Comparison of ENCODE assay signal across 16 mouse cellular contexts in genomic region chr3:122422276-122422675, GRCm38 (mm10).
DNase-seq lines count a peak whose midpoint lies in the region; ATAC-seq and TF ChIP-seq lines count a peak whose summit lies in the region.
"Had no signal": no experiment of that assay in that cellular context is flagged by ENCODE, and none has a peak within 500 bp of the region (broad histone marks: within the 10 kb centered on the region; RNA-seq: fewer than 3 reads in every experiment).

No protein-coding gene starts in this region.

- no peak overlapping the region for H3K27ac ChIP-seq in forebrain, embryonic 10.5 days
- H3K27ac ChIP-seq in forebrain, embryonic 15.5 days (replicated peaks): no peak overlapping the region
- no peak overlapping the region for H3K27ac ChIP-seq in lung, embryonic 15.5 days
- H3K27ac ChIP-seq in CH12.LX (ENCODE audit: insufficient read depth, low read depth): peak overlapping the region; percentile 33; the same call in 1 of the 2 replicates
- H3K27ac ChIP-seq in intestine, postnatal 0 days (ENCODE audit: low read depth, low read length): peak overlapping the region; percentile 51
- H3K27ac ChIP-seq in left cerebral cortex, adult 2 months: no peak overlapping the region
- H3K27ac ChIP-seq: hindbrain, postnatal 0 days; limb, embryonic 13.5 days had no signal

- in situ Hi-C loops in CH12.LX (cut with MboI; ENCODE audit: low pct_ligation_motif_present, low pct_unique_long_range_greater_than_20kb, low sequenced_read_pairs): loop anchor here (5.0 kb wide), 1 partner anchor 35 kb away; no protein-coding TSS in a partner anchor

- H3K4me1 ChIP-seq in forebrain, embryonic 10.5 days: peaks cover 53% of the 10 kb centered on the region
- H3K4me1 ChIP-seq in forebrain, embryonic 15.5 days: peaks cover 23% of the 10 kb centered on the region
- H3K4me1 ChIP-seq in lung, embryonic 15.5 days: peaks cover 18% of the 10 kb centered on the region
- peaks cover 11 to 59% of the 10 kb centered on the region in 2 experiments for H3K4me1 ChIP-seq in CH12.LX (ENCODE audit: control insufficient read depth in 1 of 2, insufficient read depth in 2 of 2)
- H3K4me1 ChIP-seq in intestine, postnatal 0 days (replicated peaks; ENCODE audit: control insufficient read depth, insufficient read depth, low read length): peaks cover 3% of the 10 kb centered on the region; the same call in 1 of the 2 replicates

- TF ChIP-seq CTCF in CH12.LX (conservative IDR thresholded peaks at IDR 0.05 in 1 of 2, IDR thresholded peaks at IDR 0.05 in 1 of 2; ENCODE audit: low read depth in 2 of 2, low read length in 2 of 2): no peak
- no peak for TF ChIP-seq CTCF in intestine, postnatal 0 days (IDR thresholded peaks at IDR 0.05; ENCODE audit: low read depth)
- no peak for TF ChIP-seq CTCF in left cerebral cortex, adult 2 months (IDR thresholded peaks at IDR 0.05)

- H3K36me3 ChIP-seq in forebrain, embryonic 10.5 days (replicated peaks): peaks cover 20% of the 10 kb centered on the region
- no peaks in the 10 kb centered on the region for H3K36me3 ChIP-seq in forebrain, embryonic 15.5 days
- no peaks in the 10 kb centered on the region; the same call in 1 of the 2 replicates for H3K36me3 ChIP-seq in lung, embryonic 15.5 days
- peaks cover 11 to 44% of the 10 kb centered on the region in 2 experiments for H3K36me3 ChIP-seq in CH12.LX (replicated peaks in 1 of 2; ENCODE audit: control insufficient read depth in 1 of 2, insufficient read depth in 1 of 2, low read length in 1 of 2)
- peaks cover 7% of the 10 kb centered on the region; the same call in 1 of the 2 replicates for H3K36me3 ChIP-seq in intestine, postnatal 0 days (ENCODE audit: control insufficient read depth, insufficient read depth)
- H3K36me3 ChIP-seq: G1E; limb, embryonic 13.5 days had no signal

- H3K79me2 ChIP-seq in CH12.LX (replicated peaks; ENCODE audit: control insufficient read depth, extremely low read depth, insufficient read depth, poor library complexity, severe bottlenecking): peaks cover 73% of the 10 kb centered on the region

- TF ChIP-seq EP300 in CH12.LX (IDR thresholded peaks at IDR 0.05; ENCODE audit: low read length): no peak

- no peak for ATAC-seq in forebrain, embryonic 15.5 days (replicated peaks)
- no peak for ATAC-seq in lung, embryonic 15.5 days (ENCODE audit: borderline replicate concordance, extremely low read depth, low FRiP score, low TSS enrichment)
- no peak for ATAC-seq in intestine, postnatal 0 days
- ATAC-seq: activated CD4-positive, CD25-positive, alpha-beta regulatory T cell, adult 4 months; hindbrain, postnatal 0 days had no signal

- peaks cover 29% of the 10 kb centered on the region for H3K27me3 ChIP-seq in forebrain, embryonic 10.5 days (ENCODE audit: poor library complexity, severe bottlenecking)
- peaks cover 8% of the 10 kb centered on the region; the same call in 1 of the 2 replicates for H3K27me3 ChIP-seq in forebrain, embryonic 15.5 days
- H3K27me3 ChIP-seq in lung, embryonic 15.5 days: no peaks in the 10 kb centered on the region
- H3K27me3 ChIP-seq in CH12.LX (replicated peaks): no peaks in the 10 kb centered on the region
- H3K27me3 ChIP-seq in intestine, postnatal 0 days (replicated peaks; ENCODE audit: control insufficient read depth, insufficient read depth, low read length): no peaks in the 10 kb centered on the region

- intact Hi-C loops in left cerebral cortex, postnatal 4 days (cut with DNase I): no loop called here
- intact Hi-C loops in left cerebral cortex, adult 2 months (cut with DNase I): no loop called here

- no peak for TF ChIP-seq RAD21 in CH12.LX (IDR thresholded peaks at IDR 0.05; ENCODE audit: low read depth, low read length)

- no peak for TF ChIP-seq POLR2A in CH12.LX (IDR thresholded peaks at IDR 0.05; ENCODE audit: low read depth, low read length)

- no peaks in the 10 kb centered on the region for H3K9me3 ChIP-seq in forebrain, embryonic 10.5 days
- H3K9me3 ChIP-seq in forebrain, embryonic 15.5 days: no peaks in the 10 kb centered on the region
- H3K9me3 ChIP-seq in lung, embryonic 15.5 days: no peaks in the 10 kb centered on the region
- H3K9me3 ChIP-seq in CH12.LX (replicated peaks; ENCODE audit: low read length): no peaks in the 10 kb centered on the region
- no peaks in the 10 kb centered on the region for H3K9me3 ChIP-seq in intestine, postnatal 0 days (ENCODE audit: control insufficient read depth)
- H3K9me3 ChIP-seq: G1E; limb, embryonic 13.5 days had no signal

- WGBS in forebrain, embryonic 10.5 days: 83% methylated on average over 7 of the region's 7 CpGs
- WGBS in forebrain, embryonic 15.5 days: 88% methylated on average over 7 of the region's 7 CpGs
- 50% methylated on average over 7 of the region's 7 CpGs for whole genome bisulfite sequencing in lung, embryonic 15.5 days
- WGBS in intestine, postnatal 0 days: 68% methylated on average over 7 of the region's 7 CpGs

- H3K4me3 ChIP-seq in forebrain, embryonic 10.5 days: peak overlapping the region; percentile 66; the same call in 1 of the 2 replicates
- no peak overlapping the region for H3K4me3 ChIP-seq in forebrain, embryonic 15.5 days
- no peak overlapping the region for H3K4me3 ChIP-seq in lung, embryonic 15.5 days
- H3K4me3 ChIP-seq in CH12.LX (replicated peaks in 1 of 3; ENCODE audit: low read depth in 2 of 3, low read length in 2 of 3, poor library complexity in 1 of 3): peak overlapping the region; percentile 87 to 94 (median 89)
- no peak overlapping the region for H3K4me3 ChIP-seq in intestine, postnatal 0 days (ENCODE audit: low read depth, low read length)
- no peak overlapping the region for H3K4me3 ChIP-seq in left cerebral cortex, adult 2 months

- no peak for DNase-seq in forebrain, embryonic 10.5 days (ENCODE audit: extremely low spot score, low spot score)
- DNase-seq in lung, adult 18-20 months: no peak
- no peak for DNase-seq in CH12.LX (ENCODE audit: extremely low read depth)
- DNase-seq in left cerebral cortex, postnatal 4 days: no peak
- no peak for DNase-seq in left cerebral cortex, adult 2 months (ENCODE audit: extremely low spot score in 1 of 2, low spot score in 2 of 2)
- DNase-seq: gastrocnemius, postnatal 10 days; kidney, postnatal 25 days; layer of hippocampus, postnatal 36 days; midbrain, embryonic 14.5 days had no signal

- no peak overlapping the region for H3K9ac ChIP-seq in forebrain, embryonic 15.5 days (replicated peaks)
- H3K9ac ChIP-seq in lung, embryonic 15.5 days: no peak overlapping the region
- H3K9ac ChIP-seq in CH12.LX (ENCODE audit: insufficient read depth, low read depth): peak overlapping the region; percentile 75
- H3K9ac ChIP-seq in intestine, postnatal 0 days (ENCODE audit: low read depth, low read length): no peak overlapping the region
- H3K9ac ChIP-seq: limb, embryonic 13.5 days had no signal

- H3K4me2 ChIP-seq in forebrain, embryonic 15.5 days (replicated peaks): no peak overlapping the region
- H3K4me2 ChIP-seq in lung, embryonic 15.5 days: peak overlapping the region; percentile 95; the same call in 1 of the 2 replicates
- H3K4me2 ChIP-seq in CH12.LX (ENCODE audit: insufficient read depth, low read depth, poor library complexity, severe bottlenecking): peak overlapping the region; percentile 96
- peak overlapping the region; percentile 84 for H3K4me2 ChIP-seq in intestine, postnatal 0 days (replicated peaks; ENCODE audit: low read depth)

- dilution Hi-C loops in CH12.LX (cut with MboI; ENCODE audit: extremely low pct_ligation_motif_present, extremely low pct_unique_long_range_greater_than_20kb, low sequenced_read_pairs): no loop called here

TF ChIP-seq in CH12.LX, 34 proteins besides CTCF, POLR2A, EP300 and RAD21:
- TF ChIP-seq CHD2 (IDR thresholded peaks at IDR 0.05; ENCODE audit: low read length) (no peak), ZNF384 (IDR thresholded peaks at IDR 0.05; ENCODE audit: low read depth, low read length) (peak; percentile 48; the same call in 1 of the 2 replicates)

Comparison
In these comparisons a context has a peak if more than half of its experiments do, and no peak if none do; other contexts are left out.
1. H3K4me3 ChIP-seq: peak in forebrain, embryonic 10.5 days (single experiment) and CH12.LX (3 of 3); none in forebrain, embryonic 15.5 days (single experiment), lung, embryonic 15.5 days (single experiment), intestine, postnatal 0 days (single experiment) and left cerebral cortex, adult 2 months (single experiment).
2. H3K27ac ChIP-seq: peak in CH12.LX (single experiment) and intestine, postnatal 0 days (single experiment); none in forebrain, embryonic 10.5 days (single experiment), forebrain, embryonic 15.5 days (single experiment), lung, embryonic 15.5 days (single experiment) and left cerebral cortex, adult 2 months (single experiment).